Mouse (Mus musculus) megakaryocyte-erythroid progenitor cell, adult 5-6 weeks (primary cell): ENCODE measurements around the gene Gap43. TPM values are rescaled to one million over a fixed set of nuclear protein-coding genes. Genes with fewer than 3 reads are reported as not detected.
"Not testable (repeated sequence)": the region's sequence is repeated elsewhere in the genome, so short reads cannot be mapped to it uniquely, and the experiment has no call there.

ENCODE experiments used
- ATAC-seq: replicated peaks from 2 replicates; pipeline ENCODE4 v1.8.0; 2016; ENCODE audit warnings: mild to moderate bottlenecking, inconsistent platforms; ENCODE audit not compliant: severe bottlenecking, poor library complexity, low FRiP score, low TSS enrichment
- total RNA-seq, 2 experiments: library from RNA; stranded (forward) in 1 of 2; stranded (reverse) in 1 of 2; fragments of 200-1000, 215-1000 nt in 1 of 2; fragments of >200 nt in 1 of 2; fragmentation: Nextera tagmentation in 1 of 2; gene quantifications; 2 replicates each; pipeline ENCODE4 v1.2.3; 2014 to 2017

Gap43 gene
- total RNA-seq, 2 experiments from 2014 or later, result not detected

DNA sequence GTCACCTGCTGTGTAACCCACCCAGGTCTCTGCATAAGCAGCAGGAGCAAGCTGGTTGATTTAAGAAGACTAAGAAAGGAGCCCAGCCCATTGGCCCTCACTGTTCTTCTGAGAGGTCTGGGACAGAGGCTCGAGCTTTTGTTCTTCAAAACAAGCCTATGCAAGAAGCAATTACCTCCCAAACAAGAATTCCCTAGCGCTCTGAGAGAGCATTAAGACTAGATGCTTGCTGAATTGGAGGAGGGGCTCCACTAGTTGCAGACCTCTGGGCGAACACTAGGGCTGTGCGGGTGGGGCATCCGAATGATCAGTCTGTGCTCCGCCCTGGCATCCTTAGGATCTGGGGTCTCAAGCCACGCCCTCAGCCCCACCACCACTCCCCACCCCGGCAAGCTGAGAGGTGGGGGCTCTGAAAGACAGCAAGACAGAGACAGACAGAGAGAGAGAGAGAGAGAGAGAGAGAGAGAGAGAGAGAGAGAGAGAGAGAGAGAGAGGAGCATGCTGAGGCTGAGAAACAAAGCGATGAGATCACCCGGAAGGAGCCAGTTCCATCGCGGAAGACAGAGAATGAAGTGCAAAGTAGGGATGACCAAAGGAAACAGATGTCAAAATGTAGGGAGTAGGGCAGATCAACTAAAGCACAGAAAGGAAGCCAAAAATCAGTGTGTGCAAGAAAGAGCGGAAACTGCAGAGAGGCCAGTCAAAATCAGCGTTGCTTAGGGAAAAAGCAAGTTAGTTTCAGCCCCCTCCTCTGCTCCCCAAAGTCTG lies 34.3 kb downstream of the Gap43 start:
- no peak; the same call in 1 of the 2 replicates for ATAC-seq

DNA sequence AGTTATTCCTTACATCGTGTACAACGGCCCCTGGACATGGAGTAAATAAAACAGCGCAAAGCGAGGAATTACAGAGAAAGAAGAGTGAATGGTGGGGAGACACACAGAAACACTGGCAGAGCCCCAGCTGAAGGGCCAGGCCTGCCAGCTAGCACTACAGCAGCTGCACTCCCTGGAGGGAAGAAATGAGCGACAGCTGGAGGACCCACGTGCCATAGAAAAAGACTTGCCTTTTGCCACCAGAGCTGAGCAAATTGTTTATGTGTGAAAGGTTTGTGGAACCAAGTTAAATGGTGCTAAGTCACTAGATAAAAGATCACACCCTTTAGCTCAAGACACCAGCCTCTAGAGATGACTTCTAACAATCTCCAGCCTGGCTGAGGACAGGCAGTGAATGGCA lies 37.0 kb downstream of the Gap43 start:
- ATAC-seq, result no peak

DNA sequence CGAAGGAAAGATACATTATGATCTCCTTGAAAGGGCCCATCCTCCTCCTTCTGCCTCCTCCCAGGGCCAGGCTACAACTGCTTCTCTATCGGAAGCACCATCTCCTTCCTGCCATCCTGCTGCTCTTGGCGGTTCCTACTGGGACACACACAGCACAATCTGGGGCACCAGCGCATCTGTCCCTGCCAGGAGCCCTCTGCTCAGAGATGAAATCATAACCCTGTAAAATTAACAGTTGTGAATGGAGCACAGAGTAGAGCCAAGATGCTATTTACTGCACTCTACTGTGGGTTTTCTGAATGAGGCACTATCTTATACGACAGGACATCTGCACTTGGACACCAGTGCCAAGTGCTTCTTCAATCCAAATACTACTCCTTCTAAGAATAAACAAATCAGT lies 46.0 kb downstream of the Gap43 start:
- ATAC-seq, result no peak

DNA sequence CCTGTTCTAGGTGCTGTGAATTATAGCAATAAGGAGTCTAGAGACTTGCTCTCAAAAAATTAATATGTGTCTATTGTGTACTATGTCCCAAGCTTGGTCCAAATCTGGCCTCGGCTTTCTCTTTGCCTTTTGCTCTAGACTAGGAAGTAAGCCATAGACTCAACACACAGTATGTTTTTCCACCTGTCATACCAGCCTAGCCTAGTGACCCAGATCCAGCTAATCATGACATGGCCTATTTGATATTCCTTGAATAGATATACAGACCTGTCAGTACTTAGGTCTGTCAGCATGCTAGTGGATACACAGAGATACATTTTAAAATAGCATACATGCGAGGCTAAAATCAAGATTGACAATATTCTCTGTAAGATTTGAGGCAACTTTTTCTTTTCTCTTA lies 46.4 kb downstream of the Gap43 start:
- ATAC-seq, result no peak

DNA sequence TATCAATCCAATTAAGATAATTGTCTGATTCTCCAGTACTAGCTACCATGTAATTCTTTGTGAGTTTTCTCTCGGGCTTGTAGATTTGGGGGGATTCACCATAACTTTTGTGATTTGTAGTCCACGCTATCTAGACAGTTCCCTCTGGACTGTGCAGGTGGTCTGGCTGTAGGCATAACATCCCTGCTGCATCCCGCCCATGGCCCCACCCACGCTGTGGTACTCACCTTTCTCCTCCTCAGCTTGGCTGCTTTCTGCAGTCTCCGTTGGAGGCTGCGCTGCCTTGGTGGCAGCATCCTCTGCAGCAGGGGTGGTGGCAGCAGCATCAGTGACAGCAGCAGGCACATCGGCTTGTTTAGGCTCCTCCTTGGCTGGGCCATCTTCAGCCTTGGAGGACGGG lies 48.9 kb downstream of the Gap43 start:
- no peak for ATAC-seq

DNA sequence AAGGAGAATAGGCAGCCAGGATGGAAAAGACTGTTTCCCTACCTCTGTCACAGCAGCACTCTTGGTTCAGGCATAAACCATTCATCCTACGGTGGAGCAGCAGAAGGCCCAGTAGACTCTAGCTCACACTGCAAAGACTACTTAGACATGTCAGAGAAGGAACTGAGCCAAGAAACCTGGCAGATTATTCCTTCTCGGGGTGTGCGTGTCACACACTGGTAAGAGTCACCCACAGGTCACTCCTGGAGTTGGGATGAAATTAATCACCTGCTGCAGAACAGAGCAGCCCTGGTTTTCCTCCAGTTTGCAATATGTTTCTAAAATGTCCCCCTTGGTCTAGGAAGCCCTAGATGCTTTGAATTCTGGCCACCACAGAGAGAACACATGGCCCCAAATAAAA lies 56.4 kb downstream of the Gap43 start:
- ATAC-seq, result no peak

DNA sequence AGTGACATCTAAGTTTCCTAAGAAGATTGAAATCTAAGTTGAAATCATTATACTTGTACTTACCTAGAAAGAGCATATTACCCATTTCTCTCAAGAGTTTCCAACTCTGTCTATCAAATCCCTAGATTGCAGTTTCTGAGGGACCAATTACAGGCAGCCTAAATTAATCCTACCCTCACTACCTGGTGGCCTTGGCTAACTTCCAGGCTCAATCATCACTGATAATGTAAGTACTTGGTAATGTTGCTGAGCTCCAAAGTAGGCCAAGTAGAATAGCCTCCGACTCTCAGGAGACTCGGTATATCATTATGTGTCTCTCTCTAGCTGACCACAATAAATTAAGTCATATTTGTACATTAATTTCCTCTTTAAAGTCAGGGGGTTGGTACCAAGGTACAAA lies 62.7 kb downstream of the Gap43 start:
- no peak for ATAC-seq

DNA sequence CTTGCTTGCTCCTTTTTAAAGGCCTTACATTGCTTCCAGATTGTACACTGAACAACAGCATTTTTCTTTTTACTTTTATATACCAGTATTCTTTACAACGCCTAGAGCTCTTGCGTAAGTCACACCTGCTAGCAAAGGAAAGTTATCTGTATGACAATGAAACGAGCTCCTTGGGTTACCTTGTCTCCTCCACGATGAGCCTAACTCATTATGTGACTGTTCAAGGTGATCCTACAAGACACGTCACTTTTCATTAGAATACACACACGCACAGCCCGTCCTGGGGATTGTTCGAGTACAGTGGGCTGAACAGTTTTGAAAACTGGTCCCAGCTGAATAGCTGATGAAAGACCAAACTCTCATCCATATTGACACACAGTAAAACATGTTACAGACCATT lies 63.2 kb downstream of the Gap43 start:
- ATAC-seq, result no peak

DNA sequence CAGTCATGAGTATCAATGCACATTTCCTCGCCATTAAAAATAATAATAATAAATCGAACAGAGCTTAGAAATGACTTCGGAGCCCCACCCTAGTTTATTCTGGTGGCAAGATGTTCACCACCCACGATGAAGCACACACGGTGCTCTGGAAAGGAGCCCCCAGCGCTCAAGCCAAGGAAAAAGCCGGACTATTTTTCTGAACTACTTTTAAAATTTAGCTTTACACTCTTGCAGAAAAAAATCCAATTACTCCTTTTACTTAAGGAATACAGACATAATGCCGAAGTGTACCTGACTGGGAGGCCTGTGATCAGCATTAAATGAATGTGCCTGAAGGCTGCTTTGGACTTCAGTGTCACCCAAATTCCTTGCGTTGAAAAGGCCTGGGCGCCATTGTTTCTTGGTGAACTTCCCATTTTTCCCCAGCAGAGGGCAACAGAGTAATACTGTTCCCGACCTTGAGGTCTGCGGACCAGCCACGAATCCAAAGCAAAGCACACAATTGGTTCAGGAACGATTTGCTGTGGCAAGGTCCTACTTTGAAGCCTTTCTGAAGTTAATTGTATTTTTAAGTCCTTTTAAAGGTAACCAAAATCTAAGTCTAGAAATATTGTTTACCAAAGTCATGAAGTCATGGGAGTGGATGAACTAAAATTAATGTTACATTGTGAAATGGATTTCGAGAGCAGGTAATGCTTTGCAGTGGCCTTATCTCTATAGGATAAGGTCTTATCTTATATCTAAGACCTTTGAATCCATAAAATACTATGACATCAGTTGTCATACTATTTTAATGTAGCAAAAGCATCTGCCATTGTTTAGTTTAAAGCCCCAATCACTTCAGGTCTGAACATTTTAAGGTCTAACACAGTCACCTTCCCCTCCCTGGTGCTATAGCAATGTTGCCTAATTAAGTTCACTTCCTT lies 64.0 kb downstream of the Gap43 start:
- ATAC-seq, result peak; percentile 90

DNA sequence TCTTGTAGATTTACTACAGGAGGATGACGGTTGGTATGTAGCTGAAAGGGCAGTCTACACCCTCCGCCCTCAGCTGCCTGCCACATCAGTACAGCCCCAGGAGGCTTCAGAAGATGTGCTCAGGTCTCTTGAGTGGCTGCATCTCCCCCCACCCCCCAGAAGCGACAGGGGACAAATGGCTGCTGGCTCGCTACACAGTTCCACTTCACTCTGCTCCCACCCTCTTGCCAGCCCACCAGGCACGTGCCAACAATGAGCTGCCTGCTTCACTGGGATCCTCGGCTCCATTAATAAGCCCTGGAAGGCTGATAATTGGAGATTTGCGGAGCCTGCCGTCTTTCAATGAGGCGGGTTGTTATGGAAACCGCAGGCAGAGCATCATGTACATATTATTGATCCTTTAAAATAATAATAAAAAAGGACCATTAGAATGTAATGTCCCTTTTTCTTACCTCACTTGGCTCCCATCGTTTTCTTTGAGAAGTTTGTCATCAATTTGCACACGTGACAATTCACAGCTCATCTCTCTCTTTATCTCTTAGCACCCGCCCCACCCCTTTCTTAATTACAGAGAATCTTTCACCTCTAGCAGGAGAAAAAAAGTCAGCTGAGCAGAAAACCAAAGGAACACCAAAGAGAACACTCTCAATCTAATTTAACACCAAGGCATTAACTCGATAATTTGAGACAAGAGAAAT lies 64.8 kb downstream of the Gap43 start:
- ATAC-seq, result no peak

DNA sequence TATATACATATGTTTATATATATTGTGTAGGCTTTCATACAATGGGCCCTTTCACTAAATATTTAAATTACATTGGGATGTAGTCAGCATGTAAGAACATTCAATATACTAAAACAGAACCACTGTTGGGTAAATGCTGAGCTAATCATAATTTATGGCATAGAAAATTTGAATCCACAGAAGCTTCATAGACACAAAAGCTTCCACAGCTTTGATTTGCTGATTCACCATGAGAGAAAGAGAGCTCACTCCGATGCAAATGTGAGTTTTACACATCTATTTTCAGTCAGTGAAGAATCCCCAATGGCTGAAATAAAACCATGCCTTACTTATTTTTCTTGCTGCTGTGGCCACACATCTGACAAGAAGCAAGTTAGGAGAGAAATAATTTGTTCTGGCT lies 69.2 kb downstream of the Gap43 start:
- no peak for ATAC-seq

DNA sequence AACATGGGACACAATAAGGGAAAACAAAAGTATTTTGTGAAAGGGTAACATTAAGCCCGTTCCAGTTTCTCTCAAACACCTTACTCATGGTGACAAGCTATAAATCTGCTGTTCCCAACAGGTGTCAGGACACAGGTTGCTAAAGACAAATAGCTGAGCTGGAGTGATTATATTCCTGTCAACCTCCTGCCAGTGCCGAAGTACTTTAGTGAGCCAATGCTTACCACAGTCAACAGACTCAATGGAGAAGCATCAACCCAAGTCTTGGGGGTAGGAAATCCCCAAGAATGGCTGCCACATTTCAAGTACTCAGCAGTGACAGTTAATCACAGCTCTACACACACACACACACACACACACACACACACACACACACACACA lies 70.9 kb downstream of the Gap43 start:
- ATAC-seq, result no peak

DNA sequence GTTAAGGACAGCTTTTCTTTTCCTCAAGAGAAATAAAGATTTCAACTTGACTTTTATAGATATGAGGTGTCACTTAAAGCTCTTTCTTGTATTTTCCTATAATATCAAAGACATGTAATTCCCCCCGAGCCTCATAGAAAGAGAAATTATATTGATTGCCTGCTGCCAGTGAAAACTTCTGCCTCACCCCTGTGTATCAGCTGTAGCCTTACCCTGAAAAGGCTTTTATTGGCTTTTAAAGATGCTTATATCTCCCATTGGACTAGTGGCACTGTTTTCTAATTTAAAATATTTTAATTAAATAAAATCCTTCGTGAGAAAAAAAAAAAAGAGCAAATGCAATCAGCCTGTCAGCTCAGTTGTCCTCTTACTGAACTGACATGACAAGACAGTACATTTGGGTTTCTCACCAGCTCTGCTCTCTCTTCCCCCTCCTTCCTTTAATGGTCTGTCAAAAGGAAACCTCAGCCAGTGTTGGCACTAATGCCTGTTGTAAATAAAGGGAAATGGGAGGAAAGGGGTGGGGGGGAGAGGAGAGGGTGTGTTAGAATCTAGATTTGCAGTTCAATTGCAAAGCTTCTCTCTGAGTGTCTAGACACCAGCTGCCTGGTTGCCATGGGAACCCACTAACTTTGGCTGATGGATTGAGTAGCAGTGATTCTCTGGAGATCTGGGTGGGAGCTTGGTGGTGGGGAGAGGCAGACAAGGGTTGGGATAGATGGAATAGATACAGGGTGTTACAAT lies 71.4 kb downstream of the Gap43 start:
- no peak for ATAC-seq

DNA sequence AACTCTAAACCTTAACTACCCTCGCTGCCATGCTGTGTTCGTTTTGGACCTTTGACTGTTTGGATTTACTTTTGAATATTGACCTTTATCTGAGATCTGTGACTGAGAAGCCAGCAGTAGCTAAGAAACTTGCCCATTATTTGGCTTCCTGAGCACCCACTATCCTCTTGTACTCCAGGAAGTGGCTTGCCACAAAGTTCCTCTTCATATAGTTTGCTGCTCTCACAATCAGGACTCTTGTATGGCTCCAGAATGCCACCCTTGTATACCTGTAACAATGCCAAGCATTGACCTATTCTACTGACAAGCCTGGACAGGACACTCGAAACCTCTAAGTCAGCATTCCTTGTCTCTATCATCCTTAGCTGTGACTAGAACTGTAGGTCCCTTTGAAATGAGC lies 75.3 kb downstream of the Gap43 start:
- no peak for ATAC-seq

DNA sequence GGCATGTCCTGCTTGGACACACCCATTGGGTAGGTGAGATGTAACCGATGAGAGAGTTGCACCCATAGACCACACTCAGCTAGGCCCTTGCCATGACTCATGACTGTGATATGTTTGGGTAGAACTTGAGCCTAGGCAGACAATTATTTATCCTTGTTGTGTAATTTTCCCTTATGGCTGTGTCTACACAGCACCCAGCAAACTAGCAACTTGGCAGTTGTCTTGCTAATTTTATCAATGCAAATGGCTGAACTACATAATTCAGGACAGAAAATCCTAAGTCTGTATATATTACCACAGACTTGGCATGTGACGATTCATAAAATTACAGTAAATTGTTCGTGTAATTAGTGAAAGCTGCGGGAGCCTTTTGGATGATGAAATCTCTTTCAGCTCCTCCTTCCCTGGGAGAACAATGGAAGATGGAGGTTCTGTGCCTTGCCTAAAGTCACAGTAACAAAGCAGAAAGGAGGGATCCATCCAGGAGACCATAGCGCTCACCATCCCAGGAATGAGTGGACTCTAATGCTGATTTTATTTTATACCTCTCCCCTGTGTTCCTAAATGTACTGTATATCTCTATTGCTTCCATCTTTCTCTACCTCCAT lies 77.4 kb downstream of the Gap43 start:
- no peak for ATAC-seq

DNA sequence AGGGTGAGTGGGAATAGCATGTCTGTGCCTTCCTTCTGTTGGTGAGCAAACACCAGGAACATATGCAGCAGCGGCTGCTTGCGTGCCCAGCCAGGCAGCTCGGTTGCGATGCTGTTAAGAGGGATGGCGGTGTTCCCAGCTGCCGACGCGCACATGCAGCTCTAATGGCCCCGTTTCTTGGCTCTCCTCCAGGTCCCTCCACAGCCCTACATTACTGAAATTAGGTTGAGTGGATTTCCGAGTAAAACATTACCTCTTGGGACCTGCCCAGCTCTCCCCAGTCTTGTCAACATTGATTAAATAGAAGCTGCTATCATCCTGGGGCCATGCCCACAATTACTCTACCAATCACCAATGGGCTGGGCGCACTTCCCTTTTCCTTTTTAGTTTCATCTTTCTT lies 84.8 kb downstream of the Gap43 start:
- ATAC-seq, result no peak

DNA sequence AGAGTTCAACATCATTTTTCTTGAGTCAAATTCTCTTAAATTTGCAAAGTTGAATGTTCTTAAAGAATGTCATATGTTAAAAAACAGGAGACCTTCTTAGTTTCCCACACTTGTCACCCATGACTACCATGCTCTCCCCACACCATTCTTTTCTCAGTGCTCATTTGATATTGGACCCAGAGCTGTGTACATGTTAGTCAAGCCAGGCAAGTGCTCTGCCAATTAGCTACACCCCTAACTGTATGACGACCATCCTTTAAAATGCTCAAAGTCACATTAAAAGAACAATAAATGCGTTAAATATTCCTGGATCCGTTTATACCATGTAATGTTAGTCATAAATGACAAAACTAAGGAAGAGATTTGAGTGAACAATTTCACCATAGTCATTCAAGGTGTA lies 85.2 kb downstream of the Gap43 start:
- no peak for ATAC-seq

DNA sequence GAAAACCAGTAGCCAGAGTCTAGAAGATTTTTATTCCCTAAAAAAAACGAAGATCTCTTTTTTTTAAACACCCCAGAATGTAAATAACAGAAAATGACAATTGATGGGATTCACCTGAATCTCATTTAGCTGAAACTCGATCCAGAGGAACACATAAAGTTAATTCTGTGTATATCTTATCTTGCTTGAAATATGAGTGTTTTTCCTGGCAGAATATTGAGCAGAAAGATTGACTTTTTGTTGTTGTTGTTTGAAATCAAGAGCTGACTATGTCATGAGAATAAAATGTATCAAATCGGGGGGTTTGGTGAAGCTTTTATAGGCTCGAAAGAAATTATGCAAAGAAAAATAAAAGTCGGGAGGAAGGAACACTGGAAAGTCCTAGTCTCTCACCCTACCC lies 88.2 kb downstream of the Gap43 start:
- no peak for ATAC-seq

DNA sequence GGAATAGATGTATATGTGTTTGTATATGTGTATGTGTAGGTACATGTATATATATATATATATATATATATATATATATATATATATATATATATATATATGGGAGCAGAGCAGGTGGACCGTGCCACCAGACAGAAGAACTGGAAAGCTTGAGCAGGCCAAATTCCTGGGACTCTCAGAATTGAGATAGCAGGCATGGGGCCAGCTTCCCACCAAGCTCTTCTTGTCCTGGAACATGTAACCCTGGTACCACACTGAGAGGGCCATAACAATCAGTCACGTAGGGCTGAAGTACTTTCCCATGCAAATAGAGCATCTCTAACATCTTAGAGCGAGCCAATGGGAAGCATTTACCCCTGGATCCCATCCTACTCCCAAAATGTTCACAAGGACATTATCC lies 96.3 kb downstream of the Gap43 start:
- not testable (repeated sequence) for ATAC-seq
